Mouse (Mus musculus) midbrain, embryonic 13.5 days (tissue): ENCODE measurements around the gene Nup133. TPM values are rescaled to one million over a fixed set of nuclear protein-coding genes. Genes with fewer than 3 reads are reported as not detected.
A peak's percentile ranks its signal among the peaks of the same experiment; 100 is the strongest.

Source experiments
- ATAC-seq: fragments of 200-750 bp; cut with Nextera tagmentation; 2 replicates; pipeline ENCODE4 v1.8.0; 2017; ENCODE audit warnings: mild to moderate bottlenecking, moderate TSS enrichment, moderate library complexity
- H3K27ac ChIP-seq: fragments of 300-500 bp; sonication (generic); 2 replicates; pipeline ENCODE4 v1.5.1; 2015; ENCODE audit warnings: inconsistent platforms, mild to moderate bottlenecking, moderate library complexity
- H3K27me3 ChIP-seq: fragments of 300-500 bp; sonication (generic); 2 replicates; pipeline ENCODE4 v1.6.1; 2015; ENCODE audit warnings: mild to moderate bottlenecking, inconsistent platforms
- H3K36me3 ChIP-seq: fragments of 300-500 bp; sonication (generic); 2 replicates; pipeline ENCODE4 v1.6.1; 2015; ENCODE audit warnings: mild to moderate bottlenecking, inconsistent platforms
- H3K4me1 ChIP-seq: fragments of 300-500 bp; sonication (generic); replicated peaks from 2 replicates; pipeline ENCODE4 v1.6.1; 2015; ENCODE audit warnings: inconsistent platforms
- H3K4me2 ChIP-seq: fragments of 300-500 bp; sonication (generic); replicated peaks from 2 replicates; pipeline ENCODE4 v1.6.1; 2015; ENCODE audit warnings: moderate library complexity, mild to moderate bottlenecking, inconsistent platforms
- H3K4me3 ChIP-seq: fragments of 300-500 bp; sonication (generic); replicated peaks from 2 replicates; pipeline ENCODE4 v1.5.1; 2015; ENCODE audit warnings: mild to moderate bottlenecking, inconsistent platforms
- H3K9ac ChIP-seq: fragments of 300-500 bp; sonication (generic); replicated peaks from 2 replicates; pipeline ENCODE4 v1.6.1; 2015; ENCODE audit warnings: mild to moderate bottlenecking, inconsistent platforms
- H3K9me3 ChIP-seq: fragments of 300-500 bp; sonication (generic); 2 replicates; pipeline ENCODE4 v1.6.1; 2016; ENCODE audit warnings: mild to moderate bottlenecking, inconsistent platforms
- WGBS: fragments of 180-500 bp; shearing (Covaris S2); methylation state at CpG from one replicate; pipeline ENCODE4 v1.1.7; 2015; 5-methylcytosine and 5-hydroxymethylcytosine counted together
- polyA plus RNA-seq: library from polyadenylated mRNA; unstranded; fragments of >200 nt; fragmentation: Nextera tagmentation; extraction: Ambion mirVana; gene quantifications from 2 replicates; pipeline ENCODE4 v1.2.1, GENCODE M21; 2015

The Nup133 gene
- polyA plus RNA-seq, 1 experiment from 2014 or later, result 32.2 TPM

- no peaks in the 10 kb centered on the region for H3K9me3 ChIP-seq
- no peak overlapping the region for H3K9ac ChIP-seq
- peaks cover 8% of the 10 kb centered on the region; the same call in 1 of the 2 replicates for H3K27me3 ChIP-seq
- H3K4me2 ChIP-seq, result no peak overlapping the region
- 73% methylated on average over 4 of the region's 4 CpGs for WGBS
- no peak for ATAC-seq
- H3K4me1 ChIP-seq, result peaks cover 14% of the 10 kb centered on the region
- H3K4me3 ChIP-seq, result no peak overlapping the region
- no peak overlapping the region for H3K27ac ChIP-seq
- no peaks in the 10 kb centered on the region for H3K36me3 ChIP-seq
Observed at GRCm38 (mm10) chr8:123883094-123883493, 66.0 kb downstream of the Nup133 start.

- no peak overlapping the region for H3K4me3 ChIP-seq
- no peak overlapping the region for H3K9ac ChIP-seq
- H3K27me3 ChIP-seq, result peaks cover 8% of the 10 kb centered on the region; the same call in 1 of the 2 replicates
- no peaks in the 10 kb centered on the region for H3K36me3 ChIP-seq
- peaks cover 14% of the 10 kb centered on the region for H3K4me1 ChIP-seq
- WGBS, result 76% methylated on average over 2 of the region's 2 CpGs
- H3K4me2 ChIP-seq, result no peak overlapping the region
- H3K9me3 ChIP-seq, result no peaks in the 10 kb centered on the region
- no peak for ATAC-seq
- H3K27ac ChIP-seq, result no peak overlapping the region
Observed at GRCm38 (mm10) chr8:123882412-123882811, 66.7 kb downstream of the Nup133 start.

- H3K27ac ChIP-seq, result no peak overlapping the region
- no peaks in the 10 kb centered on the region for H3K36me3 ChIP-seq
- peaks cover 2% of the 10 kb centered on the region; the same call in 1 of the 2 replicates for H3K27me3 ChIP-seq
- H3K4me2 ChIP-seq, result no peak overlapping the region
- no peak for ATAC-seq
- no peak overlapping the region for H3K4me3 ChIP-seq
- 64% methylated on average over 4 of the region's 4 CpGs for WGBS
- H3K4me1 ChIP-seq, result peaks cover 14% of the 10 kb centered on the region
- H3K9ac ChIP-seq, result no peak overlapping the region
- no peaks in the 10 kb centered on the region for H3K9me3 ChIP-seq
Observed at GRCm38 (mm10) chr8:123880821-123881350, 68.2 kb downstream of the Nup133 start.

DNA sequence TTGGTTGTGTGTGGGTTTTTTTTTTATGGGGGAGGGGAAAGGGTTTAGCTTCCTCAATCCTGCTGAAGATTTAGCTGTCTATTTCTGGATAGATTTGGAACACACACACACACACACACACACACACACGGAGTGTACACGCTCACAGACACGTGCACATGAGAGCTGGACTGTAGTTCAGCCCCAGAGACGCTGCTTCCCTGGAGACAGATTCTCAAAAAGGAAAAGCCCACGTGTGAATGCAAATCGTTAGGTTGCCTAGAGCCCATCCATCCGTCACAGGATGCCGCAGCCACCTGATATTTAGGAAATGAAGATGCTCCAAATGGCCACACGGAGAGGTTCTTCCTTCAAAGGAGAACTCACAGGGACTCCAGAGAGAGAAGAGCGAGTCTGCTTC is 68.8 kb downstream of the Nup133 start:
- Histone ChIP-seq H3K4me3 (no peak overlapping the region), H3K36me3 (no peaks in the 10 kb centered on the region), H3K4me1 (peaks cover 14% of the 10 kb centered on the region), H3K4me2 (no peak overlapping the region), H3K9ac (no peak overlapping the region), H3K27ac (no peak overlapping the region), H3K27me3 (peaks cover 2% of the 10 kb centered on the region; the same call in 1 of the 2 replicates), H3K9me3 (no peaks in the 10 kb centered on the region)
- 68% methylated on average over 10 of the region's 10 CpGs for WGBS
- no peak for ATAC-seq

GRCm38 (mm10) chr8:123877865-123878264 is 71.2 kb downstream of the Nup133 start:
- no peaks in the 10 kb centered on the region for H3K36me3 ChIP-seq
- H3K9ac ChIP-seq, result no peak overlapping the region
- no peak overlapping the region for H3K4me3 ChIP-seq
- 0 out of 2 replicates have a peak, but pooled peaks cover 2% of the 10 kb centered on the region for H3K27me3 ChIP-seq
- H3K9me3 ChIP-seq, result no peaks in the 10 kb centered on the region
- no peaks in the 10 kb centered on the region for H3K4me1 ChIP-seq
- H3K27ac ChIP-seq, result no peak overlapping the region
- ATAC-seq, result no peak
- 86% methylated on average over 2 of the region's 2 CpGs for WGBS
- no peak overlapping the region for H3K4me2 ChIP-seq

GRCm38 (mm10) chr8:123874324-123874723 is 74.7 kb downstream of the Nup133 start:
- Histone ChIP-seq H3K4me3 (no peak overlapping the region), H3K27ac (no peak overlapping the region), H3K4me1 (no peaks in the 10 kb centered on the region), H3K27me3 (no peaks in the 10 kb centered on the region), H3K9ac (no peak overlapping the region), H3K4me2 (no peak overlapping the region), H3K9me3 (no peaks in the 10 kb centered on the region), H3K36me3 (no peaks in the 10 kb centered on the region)
- no peak for ATAC-seq
- 76% methylated on average over 11 of the region's 11 CpGs for WGBS

GRCm38 (mm10) chr8:123873364-123873763 is 75.7 kb downstream of the Nup133 start:
- Histone ChIP-seq H3K4me3 (no peak overlapping the region), H3K4me1 (no peaks in the 10 kb centered on the region), H3K9ac (no peak overlapping the region), H3K36me3 (no peaks in the 10 kb centered on the region), H3K9me3 (no peaks in the 10 kb centered on the region), H3K27ac (no peak overlapping the region), H3K4me2 (no peak overlapping the region), H3K27me3 (no peaks in the 10 kb centered on the region)
- WGBS, result 87% methylated on average over 6 of the region's 6 CpGs
- no peak for ATAC-seq

DNA sequence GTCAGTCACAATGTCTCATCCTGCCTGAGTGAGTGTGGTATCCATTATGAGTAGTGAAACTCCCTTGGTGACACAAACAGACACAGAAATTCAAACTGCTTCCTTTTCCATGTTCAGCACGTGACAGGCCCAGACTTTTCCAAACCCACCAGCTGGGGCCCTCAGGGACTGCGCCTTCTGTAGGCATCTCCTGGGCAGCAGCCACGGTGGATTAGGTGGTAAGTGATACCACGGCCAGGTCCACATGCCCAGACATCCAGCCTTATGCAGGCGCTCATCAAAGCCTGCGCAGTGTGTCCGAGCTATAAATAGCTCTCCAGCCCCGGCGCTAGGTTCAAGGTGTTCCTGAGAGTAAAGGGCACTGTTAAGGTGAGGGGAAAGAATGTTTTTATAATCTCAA is 77.0 kb downstream of the Nup133 start:
- no peak for ATAC-seq
- Histone ChIP-seq H3K27me3 (no peaks in the 10 kb centered on the region), H3K27ac (no peak overlapping the region), H3K4me2 (no peak overlapping the region), H3K9ac (no peak overlapping the region), H3K4me1 (no peaks in the 10 kb centered on the region), H3K4me3 (no peak overlapping the region), H3K9me3 (no peaks in the 10 kb centered on the region), H3K36me3 (no peaks in the 10 kb centered on the region)
- WGBS, result 87% methylated on average over 9 of the region's 9 CpGs

- no peak overlapping the region for H3K27ac ChIP-seq
- H3K4me2 ChIP-seq, result no peak overlapping the region
- peaks cover 16% of the 10 kb centered on the region; the same call in 1 of the 2 replicates for H3K27me3 ChIP-seq
- H3K36me3 ChIP-seq, result no peaks in the 10 kb centered on the region
- no peaks in the 10 kb centered on the region for H3K9me3 ChIP-seq
- ATAC-seq, result no peak
- H3K4me3 ChIP-seq, result no peak overlapping the region
- WGBS, result 19% methylated on average over 5 of the region's 5 CpGs
- H3K4me1 ChIP-seq, result peaks cover 4% of the 10 kb centered on the region; the same call in 1 of the 2 replicates
- no peak overlapping the region for H3K9ac ChIP-seq
Observed at GRCm38 (mm10) chr8:123866971-123867370, 82.1 kb downstream of the Nup133 start.

DNA sequence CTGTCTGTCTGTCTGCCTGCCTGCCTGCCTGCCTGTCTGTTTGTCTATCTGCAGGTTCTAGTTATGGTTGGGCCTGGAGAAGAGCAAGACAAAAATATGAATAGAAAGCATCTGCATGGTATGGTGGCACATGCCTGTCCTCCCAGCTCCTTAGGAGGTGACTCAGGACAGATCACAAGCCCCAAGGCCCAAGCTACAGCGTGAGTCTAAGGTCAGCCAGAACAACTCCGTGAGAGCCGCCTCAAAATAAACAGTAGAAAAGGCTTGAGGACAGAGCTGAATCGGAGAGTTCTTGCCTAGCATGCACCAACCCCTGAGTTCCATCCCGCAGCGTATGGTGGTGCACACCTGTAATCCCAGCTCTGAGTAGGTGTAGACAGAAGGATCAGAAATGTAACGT is 83.3 kb downstream of the Nup133 start:
- Histone ChIP-seq H3K27ac (no peak overlapping the region), H3K9me3 (no peaks in the 10 kb centered on the region), H3K4me2 (no peak overlapping the region), H3K4me3 (no peak overlapping the region), H3K27me3 (peaks cover 25% of the 10 kb centered on the region; the same call in 1 of the 2 replicates), H3K36me3 (no peaks in the 10 kb centered on the region), H3K4me1 (peaks cover 4% of the 10 kb centered on the region; the same call in 1 of the 2 replicates), H3K9ac (no peak overlapping the region)
- 82% methylated on average over 7 of the region's 7 CpGs for WGBS
- ATAC-seq, result no peak

DNA sequence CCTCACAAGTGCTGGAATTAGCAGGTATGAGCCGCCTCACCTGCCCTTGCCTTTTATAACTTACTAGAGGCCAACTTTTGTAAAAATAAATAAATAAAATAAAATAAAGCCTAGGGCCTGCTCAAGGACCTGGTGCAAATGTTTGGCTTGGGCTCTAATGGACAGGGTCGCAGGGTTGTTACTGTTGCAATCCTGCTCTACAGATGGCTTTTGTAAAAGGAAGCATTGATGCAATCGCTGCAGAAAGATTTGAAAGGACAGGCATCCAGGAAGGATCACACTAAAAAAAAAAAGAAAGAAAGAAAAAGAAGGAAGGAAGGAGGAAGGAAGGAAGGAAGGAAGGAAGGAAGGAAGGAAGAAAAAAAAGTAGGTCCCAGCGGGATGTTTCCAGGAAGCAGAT is 88.7 kb downstream of the Nup133 start:
- 75% methylated on average over 4 of the region's 4 CpGs for WGBS
- no peak overlapping the region for H3K27ac ChIP-seq

GRCm38 (mm10) chr8:123859648-123860259 is 89.3 kb downstream of the Nup133 start, which contains the start of gene Ccsap:
Gene Ccsap (minus strand): TSS chr8:123860209.
- peak within 1 kb of the TSS; percentile 86 for H3K4me2 ChIP-seq
- H3K36me3 ChIP-seq, result no peaks in the 10 kb centered on the region
- peak; percentile 86 for ATAC-seq
- peak within 1 kb of the TSS; percentile 85 for H3K27ac ChIP-seq
- H3K9ac ChIP-seq, result peak within 1 kb of the TSS; percentile 82
- peak within 1 kb of the TSS; percentile 91 for H3K4me3 ChIP-seq
- H3K9me3 ChIP-seq, result no peaks in the 10 kb centered on the region
- peaks cover 25% of the 10 kb centered on the region; the same call in 1 of the 2 replicates for H3K27me3 ChIP-seq
- WGBS, result 1% methylated on average over 48 of the region's 48 CpGs
- H3K4me1 ChIP-seq, result peaks cover 19% of the 10 kb centered on the region

More for the DNA sequence above, 88.7 kb downstream of the Nup133 start:
- Histone ChIP-seq H3K9me3 (no peaks in the 10 kb centered on the region), H3K9ac (no peak overlapping the region), H3K4me2 (peak overlapping the region; percentile 86), H3K36me3 (no peaks in the 10 kb centered on the region), H3K4me3 (peak overlapping the region; percentile 91), H3K4me1 (peaks cover 19% of the 10 kb centered on the region), H3K27me3 (peaks cover 27% of the 10 kb centered on the region; the same call in 1 of the 2 replicates)
- ATAC-seq, result no peak
